Mouse (Mus musculus): ENCODE data around the gene Plxnc1. TPM values are rescaled to one million over a fixed set of nuclear protein-coding genes. Genes with fewer than 3 reads are reported as not detected.

Gene Plxnc1
- polyA plus RNA-seq, 1 experiment, result 1.5 TPM

- H3K4me1 ChIP-seq (ENCODE audit: control insufficient read depth, insufficient read depth, low read length), result no peaks in the 10 kb centered on the region
- no peaks in the 10 kb centered on the region for H3K36me3 ChIP-seq (ENCODE audit: control insufficient read depth, insufficient read depth, low read length)
- 60% methylated on average over 6 of the region's 6 CpGs for WGBS
- no peak overlapping the region for H3K4me3 ChIP-seq (ENCODE audit: insufficient read depth, low read depth, low read length)
- no peak overlapping the region for H3K27ac ChIP-seq (ENCODE audit: insufficient read depth, low read depth, low read length)
- no peaks in the 10 kb centered on the region for H3K27me3 ChIP-seq (replicated peaks; ENCODE audit: control insufficient read depth, insufficient read depth, low read length)
- no peak for TF ChIP-seq CTCF (conservative IDR thresholded peaks at IDR 0.05; ENCODE audit: insufficient read depth, insufficient read length, low read depth, low read length)
- TF ChIP-seq POLR2A (IDR thresholded peaks at IDR 0.05; ENCODE audit: low read depth, low read length), result no peak
- no peak for DNase-seq
Measured at GRCm38 (mm10) chr10:94921751-94922150, 22.9 kb downstream of the Plxnc1 start.

GRCm38 (mm10) chr10:94920526-94920925 is 24.1 kb downstream of the Plxnc1 start:
- H3K27ac ChIP-seq (ENCODE audit: insufficient read depth, low read depth, low read length), result no peak overlapping the region
- no peak overlapping the region for H3K4me3 ChIP-seq (ENCODE audit: insufficient read depth, low read depth, low read length)
- no peaks in the 10 kb centered on the region for H3K36me3 ChIP-seq (ENCODE audit: control insufficient read depth, insufficient read depth, low read length)
- DNase-seq, result no peak
- no peak for TF ChIP-seq CTCF (conservative IDR thresholded peaks at IDR 0.05; ENCODE audit: insufficient read depth, insufficient read length, low read depth, low read length)
- TF ChIP-seq POLR2A (IDR thresholded peaks at IDR 0.05; ENCODE audit: low read depth, low read length), result no peak
- WGBS, result 90% methylated on average over 8 of the region's 8 CpGs
- H3K4me1 ChIP-seq (ENCODE audit: control insufficient read depth, insufficient read depth, low read length), result no peaks in the 10 kb centered on the region
- H3K27me3 ChIP-seq (replicated peaks; ENCODE audit: control insufficient read depth, insufficient read depth, low read length), result no peaks in the 10 kb centered on the region

- WGBS, result 45% methylated on average over 2 of the region's 2 CpGs
- Histone ChIP-seq H3K36me3 (ENCODE audit: control insufficient read depth, insufficient read depth, low read length) (no peaks in the 10 kb centered on the region), H3K4me3 (ENCODE audit: insufficient read depth, low read depth, low read length) (no peak overlapping the region), H3K27ac (ENCODE audit: insufficient read depth, low read depth, low read length) (no peak overlapping the region), H3K27me3 (replicated peaks; ENCODE audit: control insufficient read depth, insufficient read depth, low read length) (no peaks in the 10 kb centered on the region), H3K4me1 (ENCODE audit: control insufficient read depth, insufficient read depth, low read length) (no peaks in the 10 kb centered on the region)
- no peak for DNase-seq
- TF ChIP-seq CTCF (conservative IDR thresholded peaks at IDR 0.05; ENCODE audit: insufficient read depth, insufficient read length, low read depth, low read length) (no peak), POLR2A (IDR thresholded peaks at IDR 0.05; ENCODE audit: low read depth, low read length) (no peak)
Measured at GRCm38 (mm10) chr10:94919960-94920359, 24.7 kb downstream of the Plxnc1 start.

- WGBS, result 32% methylated on average over 12 of the region's 12 CpGs
- Histone ChIP-seq H3K36me3 (ENCODE audit: control insufficient read depth, insufficient read depth, low read length) (no peaks in the 10 kb centered on the region), H3K4me1 (ENCODE audit: control insufficient read depth, insufficient read depth, low read length) (no peaks in the 10 kb centered on the region), H3K27ac (ENCODE audit: insufficient read depth, low read depth, low read length) (no peak overlapping the region), H3K4me3 (ENCODE audit: insufficient read depth, low read depth, low read length) (no peak overlapping the region), H3K27me3 (replicated peaks; ENCODE audit: control insufficient read depth, insufficient read depth, low read length) (no peaks in the 10 kb centered on the region)
- peak; percentile 34 for DNase-seq
- no peak for TF ChIP-seq CTCF (conservative IDR thresholded peaks at IDR 0.05; ENCODE audit: insufficient read depth, insufficient read length, low read depth, low read length)
- TF ChIP-seq POLR2A (IDR thresholded peaks at IDR 0.05; ENCODE audit: low read depth, low read length), result no peak
Measured at GRCm38 (mm10) chr10:94919552-94919951, 25.1 kb downstream of the Plxnc1 start.

- DNase-seq, result no peak
- Histone ChIP-seq H3K4me1 (ENCODE audit: control insufficient read depth, insufficient read depth, low read length) (no peaks in the 10 kb centered on the region), H3K27ac (ENCODE audit: insufficient read depth, low read depth, low read length) (no peak overlapping the region), H3K27me3 (replicated peaks; ENCODE audit: control insufficient read depth, insufficient read depth, low read length) (no peaks in the 10 kb centered on the region), H3K36me3 (ENCODE audit: control insufficient read depth, insufficient read depth, low read length) (no peaks in the 10 kb centered on the region), H3K4me3 (ENCODE audit: insufficient read depth, low read depth, low read length) (no peak overlapping the region)
- TF ChIP-seq CTCF (conservative IDR thresholded peaks at IDR 0.05; ENCODE audit: insufficient read depth, insufficient read length, low read depth, low read length), result no peak
- no peak for TF ChIP-seq POLR2A (IDR thresholded peaks at IDR 0.05; ENCODE audit: low read depth, low read length)
- 90% methylated on average over 7 of the region's 7 CpGs for WGBS
Measured at GRCm38 (mm10) chr10:94918618-94919017, 26.0 kb downstream of the Plxnc1 start.

GRCm38 (mm10) chr10:94917990-94918389 is 26.6 kb downstream of the Plxnc1 start:
- H3K4me1 ChIP-seq (ENCODE audit: control insufficient read depth, insufficient read depth, low read length), result no peaks in the 10 kb centered on the region
- no peak for DNase-seq
- no peak overlapping the region for H3K27ac ChIP-seq (ENCODE audit: insufficient read depth, low read depth, low read length)
- no peaks in the 10 kb centered on the region for H3K36me3 ChIP-seq (ENCODE audit: control insufficient read depth, insufficient read depth, low read length)
- no peak for TF ChIP-seq POLR2A (IDR thresholded peaks at IDR 0.05; ENCODE audit: low read depth, low read length)
- no peak for TF ChIP-seq CTCF (conservative IDR thresholded peaks at IDR 0.05; ENCODE audit: insufficient read depth, insufficient read length, low read depth, low read length)
- no peaks in the 10 kb centered on the region for H3K27me3 ChIP-seq (replicated peaks; ENCODE audit: control insufficient read depth, insufficient read depth, low read length)
- 63% methylated on average over 2 of the region's 2 CpGs for WGBS
- H3K4me3 ChIP-seq (ENCODE audit: insufficient read depth, low read depth, low read length), result no peak overlapping the region

GRCm38 (mm10) chr10:94917354-94917753 is 27.3 kb downstream of the Plxnc1 start:
- Histone ChIP-seq H3K27ac (ENCODE audit: insufficient read depth, low read depth, low read length) (no peak overlapping the region), H3K4me3 (ENCODE audit: insufficient read depth, low read depth, low read length) (no peak overlapping the region), H3K27me3 (replicated peaks; ENCODE audit: control insufficient read depth, insufficient read depth, low read length) (no peaks in the 10 kb centered on the region), H3K4me1 (ENCODE audit: control insufficient read depth, insufficient read depth, low read length) (no peaks in the 10 kb centered on the region), H3K36me3 (ENCODE audit: control insufficient read depth, insufficient read depth, low read length) (no peaks in the 10 kb centered on the region)
- TF ChIP-seq POLR2A (IDR thresholded peaks at IDR 0.05; ENCODE audit: low read depth, low read length) (no peak), CTCF (conservative IDR thresholded peaks at IDR 0.05; ENCODE audit: insufficient read depth, insufficient read length, low read depth, low read length) (no peak)
- DNase-seq, result no peak
- WGBS, result 60% methylated on average over 4 of the region's 4 CpGs

- whole genome bisulfite sequencing, result 64% methylated on average over 7 of the region's 7 CpGs
- TF ChIP-seq POLR2A (IDR thresholded peaks at IDR 0.05; ENCODE audit: low read depth, low read length) (no peak), CTCF (conservative IDR thresholded peaks at IDR 0.05; ENCODE audit: insufficient read depth, insufficient read length, low read depth, low read length) (no peak)
- H3K27ac ChIP-seq (ENCODE audit: insufficient read depth, low read depth, low read length), result no peak overlapping the region
- no peaks in the 10 kb centered on the region for H3K27me3 ChIP-seq (replicated peaks; ENCODE audit: control insufficient read depth, insufficient read depth, low read length)
- no peaks in the 10 kb centered on the region for H3K36me3 ChIP-seq (ENCODE audit: control insufficient read depth, insufficient read depth, low read length)
- H3K4me3 ChIP-seq (ENCODE audit: insufficient read depth, low read depth, low read length), result no peak overlapping the region
- no peak for DNase-seq
- H3K4me1 ChIP-seq (ENCODE audit: control insufficient read depth, insufficient read depth, low read length), result no peaks in the 10 kb centered on the region
Measured at GRCm38 (mm10) chr10:94916610-94917009, 28.0 kb downstream of the Plxnc1 start.

Data from kidney, adult 2 months (tissue).